8 mouse cellular contexts compared by ENCODE assay signal in genomic region chr4:86575283-86575983, GRCm38 (mm10). TPM values are rescaled to one million over a fixed set of nuclear protein-coding genes. Genes with fewer than 3 reads are reported as not detected.
A peak's percentile ranks its signal among the peaks of the same experiment; 100 is the strongest.
DNase-seq lines count a peak whose midpoint lies in the region; ATAC-seq and TF ChIP-seq lines count a peak whose summit lies in the region.

Gene Rraga, plus strand, starts transcription at chr4:86575668.

- H3K9me3 ChIP-seq in erythroblast, embryonic 14.5 days (ENCODE audit: control insufficient read depth, low read length), result no peaks in the 10 kb centered on the region
- H3K9me3 ChIP-seq in heart, embryonic 11.5 days (replicated peaks; ENCODE audit: control insufficient read depth, low read length), result no peaks in the 10 kb centered on the region
- no peaks in the 10 kb centered on the region for H3K9me3 ChIP-seq in kidney, embryonic 16.5 days (ENCODE audit: low read length)

- peaks cover 21% of the 10 kb centered on the region for H3K79me3 ChIP-seq in C2C12 (ENCODE audit: low read depth)

- H3K36me3 ChIP-seq in C2C12 (ENCODE audit: control insufficient read depth, insufficient read depth) (peaks cover 25% of the 10 kb centered on the region), myocyte (ENCODE audit: control insufficient read depth, insufficient read depth) (peaks cover 4% of the 10 kb centered on the region)
- peaks cover 33% of the 10 kb centered on the region for H3K36me3 ChIP-seq in erythroblast, embryonic 14.5 days (ENCODE audit: control insufficient read depth)
- no peaks in the 10 kb centered on the region for H3K36me3 ChIP-seq in heart, embryonic 11.5 days (ENCODE audit: control insufficient read depth, insufficient read depth, low read length)
- H3K36me3 ChIP-seq in kidney, embryonic 16.5 days (ENCODE audit: insufficient read depth, low read length), result peaks cover under 1% of the 10 kb centered on the region; the same call in 1 of the 2 replicates
- H3K36me3 ChIP-seq in liver, adult 2 months (ENCODE audit: control insufficient read depth, insufficient read depth, low read length), result no peaks in the 10 kb centered on the region
- H3K36me3 ChIP-seq in splenic B cell, adult 2 months (ENCODE audit: control insufficient read depth, insufficient read depth, low read length, poor library complexity, severe bottlenecking), result no peaks in the 10 kb centered on the region

- H3K79me2 ChIP-seq in C2C12 (ENCODE audit: control insufficient read depth, insufficient read depth) (peaks cover 39% of the 10 kb centered on the region), myocyte (ENCODE audit: control insufficient read depth, insufficient read depth) (peaks cover 25% of the 10 kb centered on the region)
- H3K79me2 ChIP-seq in liver, adult 2 months (ENCODE audit: control insufficient read depth, insufficient read depth, low read length), result peaks cover 14% of the 10 kb centered on the region; the same call in 1 of the 2 replicates

- peak within 1 kb of the TSS; percentile 96 for H3K27ac ChIP-seq in heart, embryonic 11.5 days (ENCODE audit: low read depth, low read length)
- peak within 1 kb of the TSS; percentile 99 for H3K27ac ChIP-seq in kidney, embryonic 16.5 days (ENCODE audit: low read length)
- peak within 1 kb of the TSS; percentile 90 for H3K27ac ChIP-seq in liver, adult 2 months (replicated peaks; ENCODE audit: insufficient read depth, low read depth, low read length)

- peaks cover 3% of the 10 kb centered on the region for H3K27me3 ChIP-seq in C2C12 (ENCODE audit: control insufficient read depth, insufficient read depth, insufficient read length)
- H3K27me3 ChIP-seq in erythroblast, embryonic 14.5 days (ENCODE audit: control insufficient read depth), result peaks cover 12% of the 10 kb centered on the region
- H3K27me3 ChIP-seq in heart, embryonic 11.5 days (ENCODE audit: control insufficient read depth, insufficient read depth, low read length), result no peaks in the 10 kb centered on the region
- H3K27me3 ChIP-seq in kidney, embryonic 16.5 days (ENCODE audit: insufficient read depth, low read length), result no peaks in the 10 kb centered on the region
- no peaks in the 10 kb centered on the region for H3K27me3 ChIP-seq in liver, adult 2 months (ENCODE audit: control insufficient read depth, insufficient read depth, low read length)
- H3K27me3 ChIP-seq in myocyte (ENCODE audit: control insufficient read depth, insufficient read depth, insufficient read length), result no peaks in the 10 kb centered on the region
- no peaks in the 10 kb centered on the region for H3K27me3 ChIP-seq in splenic B cell, adult 2 months (ENCODE audit: control insufficient read depth, insufficient read depth, low read length, poor library complexity, severe bottlenecking)

- H3ac ChIP-seq in C2C12 (ENCODE audit: control insufficient read depth, insufficient read length, low read depth) (peak within 1 kb of the TSS; percentile 100), myocyte (ENCODE audit: control insufficient read depth, insufficient read length) (peak within 1 kb of the TSS; percentile 66)

- peak; percentile 44 for TF ChIP-seq CTCF in C2C12 (IDR thresholded peaks at IDR 0.05; ENCODE audit: control insufficient read depth, insufficient read depth, insufficient read length)
- peak; percentile 87 for TF ChIP-seq CTCF in brain, embryonic 14.5 days (IDR thresholded peaks at IDR 0.05; ENCODE audit: borderline replicate concordance, extremely low read depth, insufficient read depth, insufficient read length)
- peak; percentile 92 for TF ChIP-seq CTCF in liver, adult 2 months (IDR thresholded peaks at IDR 0.05; ENCODE audit: low read depth, low read length)

- peaks cover 32% of the 10 kb centered on the region for H3K4me1 ChIP-seq in erythroblast, embryonic 14.5 days (ENCODE audit: control insufficient read depth)
- peaks cover 16% of the 10 kb centered on the region for H3K4me1 ChIP-seq in heart, embryonic 11.5 days (ENCODE audit: control insufficient read depth, insufficient read depth, low read length)
- H3K4me1 ChIP-seq in kidney, embryonic 16.5 days (ENCODE audit: insufficient read depth, low read length), result peaks cover 18% of the 10 kb centered on the region
- H3K4me1 ChIP-seq in liver, adult 2 months (ENCODE audit: control insufficient read depth, insufficient read depth, low read length), result peaks cover 11% of the 10 kb centered on the region

- peak; percentile 95 for ATAC-seq in heart, embryonic 11.5 days (replicated peaks; ENCODE audit: insufficient number of reproducible peaks, low FRiP score, low TSS enrichment)
- ATAC-seq in kidney, embryonic 16.5 days (ENCODE audit: low FRiP score, low TSS enrichment), result peak; percentile 98

- peak; percentile 98 for DNase-seq in brain, embryonic 14.5 days (ENCODE audit: low read depth)
- peak; percentile 71 for DNase-seq in liver, adult 2 months (ENCODE audit: extremely low read depth, low read depth, low spot score)
- DNase-seq in splenic B cell, adult 2 months (ENCODE audit: low read depth, low spot score), result peak; percentile 97

- H3K4me2 ChIP-seq in heart, embryonic 11.5 days, result peak within 1 kb of the TSS; percentile 93
- H3K4me2 ChIP-seq in kidney, embryonic 16.5 days (replicated peaks; ENCODE audit: low read depth, low read length), result peak within 1 kb of the TSS; percentile 66
- peak within 1 kb of the TSS; percentile 83 for H3K4me2 ChIP-seq in myocyte (ENCODE audit: low read depth)

- H3K9ac ChIP-seq in heart, embryonic 11.5 days (ENCODE audit: low read depth, low read length), result peak within 1 kb of the TSS; percentile 97
- H3K9ac ChIP-seq in kidney, embryonic 16.5 days (replicated peaks; ENCODE audit: low read length), result peak within 1 kb of the TSS; percentile 97
- H3K9ac ChIP-seq in liver, adult 2 months (ENCODE audit: low read depth, low read length), result peak within 1 kb of the TSS; percentile 88

- H3K4me3 ChIP-seq in C2C12 (ENCODE audit: insufficient read depth, poor library complexity, severe bottlenecking), result peak within 1 kb of the TSS; percentile 83
- peak within 1 kb of the TSS; percentile 83 for H3K4me3 ChIP-seq in erythroblast, embryonic 14.5 days (replicated peaks)
- H3K4me3 ChIP-seq in heart, embryonic 11.5 days (ENCODE audit: low read depth, low read length), result peak within 1 kb of the TSS; percentile 92
- peak within 1 kb of the TSS; percentile 95 for H3K4me3 ChIP-seq in kidney, embryonic 16.5 days (ENCODE audit: low read length)
- H3K4me3 ChIP-seq in liver, adult 2 months (ENCODE audit: insufficient read depth, low read depth, low read length), result peak within 1 kb of the TSS; percentile 83
- peak within 1 kb of the TSS; percentile 93 for H3K4me3 ChIP-seq in myocyte

- under 1% methylated on average over 53 of the region's 53 CpGs for WGBS in heart, embryonic 11.5 days (ENCODE audit: insufficient replicate concordance)
- WGBS in kidney, embryonic 16.5 days, result under 1% methylated on average over 53 of the region's 53 CpGs
- under 1% methylated on average over 53 of the region's 53 CpGs for WGBS in liver, adult 2 months

- peak; percentile 88 for TF ChIP-seq POLR2A in brain, embryonic 14.5 days (IDR thresholded peaks at IDR 0.05; ENCODE audit: borderline replicate concordance, extremely low read depth, insufficient read depth, insufficient read length, poor library complexity, severe bottlenecking)
- peak; percentile 81 for TF ChIP-seq POLR2A in liver, adult 2 months (IDR thresholded peaks at IDR 0.05; ENCODE audit: extremely low read depth, insufficient read depth, low read length)
- TF ChIP-seq POLR2A in myocyte (IDR thresholded peaks at IDR 0.05; ENCODE audit: insufficient read length, low read depth), result peak; percentile 100

TF ChIP-seq in C2C12, 6 proteins besides CTCF, POLR2A, EP300 and RAD21:
- TF ChIP-seq MYOG (IDR thresholded peaks at IDR 0.05; ENCODE audit: control insufficient read depth, extremely low read depth, insufficient read length), result peak; percentile 49
- no peak for TF ChIP-seq MAX (IDR thresholded peaks at IDR 0.05)

TF ChIP-seq in myocyte, 11 proteins besides CTCF, POLR2A, EP300 and RAD21:
- peak; percentile 45 for TF ChIP-seq SRF (IDR thresholded peaks at IDR 0.05; ENCODE audit: control insufficient read depth, insufficient read length, low read depth)
- peak in 1 of 3 experiments; percentile 24 for TF ChIP-seq MYOD1 (IDR thresholded peaks at IDR 0.05; ENCODE audit: control insufficient read depth in 1 of 3, insufficient read length in 2 of 3, low read depth in 2 of 3)
- TF ChIP-seq CEBPB (IDR thresholded peaks at IDR 0.05; ENCODE audit: insufficient read depth, poor library complexity, severe bottlenecking), result no peak
- TF ChIP-seq USF1 (IDR thresholded peaks at IDR 0.05; ENCODE audit: low read depth), result no peak
- TF ChIP-seq POLR2AphosphoS2 (IDR thresholded peaks at IDR 0.05; ENCODE audit: insufficient read length, low read depth), result peak; percentile 99
- TF ChIP-seq MAX (IDR thresholded peaks at IDR 0.05; ENCODE audit: low read depth), result no peak
- no peak for TF ChIP-seq E2F4 (IDR thresholded peaks at IDR 0.05; ENCODE audit: insufficient read depth)
- TF ChIP-seq MYOG (IDR thresholded peaks at IDR 0.05; ENCODE audit: control insufficient read depth in 1 of 3, insufficient read depth in 1 of 3, insufficient read length in 2 of 3, low read depth in 2 of 3), result peak in 1 of 3 experiments; percentile 3

RNA-seq across cellular contexts. Expression of gene Rraga, which starts in this region (rescaled TPM):
- polyA plus RNA-seq in C2C12 (2012; fragmentation: generic; extraction: Trizol) (54.2 TPM), myocyte (2012; fragmentation: generic; extraction: Trizol) (53.3 TPM)
- polyA plus RNA-seq in brain, embryonic 14.5 days (2012; rRNA removed), result 143 and 149 TPM in 2 replicates
- polyA plus RNA-seq in erythroblast, embryonic 14.5 days (2012), result 5.6 and 5.9 TPM in 2 replicates
- polyA plus RNA-seq in heart, embryonic 11.5 days (2014; fragmentation: Nextera tagmentation; extraction: Ambion mirVana), result 64.2 and 86.9 TPM in 2 replicates
- 109 and 121 TPM in 2 replicates for polyA plus RNA-seq in kidney, embryonic 16.5 days (2015; fragmentation: Nextera tagmentation; extraction: Ambion mirVana)
- total RNA-seq in liver, adult 2 months (2014; rRNA removed), result 18.8 and 21.3 TPM in 2 replicates
- polyA plus RNA-seq in liver, adult 2 months (2012; rRNA removed), result 20.9 and 22.2 TPM in 2 replicates

Comparison
In these comparisons a context has a peak if more than half of its experiments do, and no peak if none do; other contexts are left out.
1. Peak in every context shown above with its lines: DNase-seq, ATAC-seq, H3K4me3 ChIP-seq and H3K27ac ChIP-seq.